Mouse (Mus musculus) thymus, adult 2 months (tissue): Measurements from ENCODE around the gene Gm973.

Experiments used
- CTCF ChIP-seq: fragments of 200-500 bp; IDR thresholded peaks from 2 replicates; pipeline ENCODE4 v1.5.1; 2012; ENCODE audit warnings: mild to moderate bottlenecking, control low read depth, low read length, moderate library complexity, borderline replicate concordance; ENCODE audit not compliant: control insufficient read depth, poor library complexity, insufficient read depth; ENCODE audit errors: extremely low read depth
- POLR2A ChIP-seq: fragments of 200-500 bp; IDR thresholded peaks from 2 replicates; pipeline ENCODE4 v1.6.1; 2012; ENCODE audit warnings: mild to moderate bottlenecking, low read length, control low read depth, moderate library complexity; ENCODE audit not compliant: control insufficient read depth, poor library complexity, insufficient read depth; ENCODE audit errors: extremely low read depth

DNA sequence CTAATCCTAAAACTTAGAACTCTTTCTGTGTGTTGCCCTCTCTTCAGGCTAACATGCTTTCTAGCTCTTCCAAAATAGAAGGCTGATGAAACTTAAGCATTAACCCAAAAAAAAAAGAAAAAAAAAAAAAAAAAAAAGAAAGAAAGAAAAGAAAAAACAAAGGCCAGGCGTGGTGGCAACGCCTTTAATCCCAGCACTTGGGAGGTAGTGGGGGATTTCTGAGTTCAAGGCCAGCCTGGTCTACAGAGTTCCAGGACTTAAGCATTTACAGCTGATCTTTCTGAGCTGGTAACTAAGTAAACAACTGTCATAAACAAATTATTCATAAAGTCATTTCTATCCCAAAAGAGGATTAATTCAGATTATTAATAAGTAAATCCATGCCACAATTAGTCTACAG is 152.8 kb downstream of the Gm973 start:
- TF ChIP-seq POLR2A = no peak
- no peak for TF ChIP-seq CTCF
